Mouse (Mus musculus) frontal cortex, adult 2 months (tissue): ENCODE measurements around the gene Dnajb1. TPM values are rescaled to one million over a fixed set of nuclear protein-coding genes. Genes with fewer than 3 reads are reported as not detected.

Source experiments
- DNase-seq, 2 experiments: peaks; one replicate each; pipeline ENCODE4 v3.0.0; 2022; ENCODE audit warnings: low spot score in 1 of 2; ENCODE audit errors: extremely low spot score in 1 of 2
- polyA plus RNA-seq: library from polyadenylated mRNA; depleted of rRNA; stranded (reverse); fragments of >200 nt; gene quantifications from 2 replicates; pipeline ENCODE4 v1.2.3, GENCODE M21; 2012

Gene Dnajb1
- polyA plus RNA-seq, 1 experiment = 37.9 TPM

DNA sequence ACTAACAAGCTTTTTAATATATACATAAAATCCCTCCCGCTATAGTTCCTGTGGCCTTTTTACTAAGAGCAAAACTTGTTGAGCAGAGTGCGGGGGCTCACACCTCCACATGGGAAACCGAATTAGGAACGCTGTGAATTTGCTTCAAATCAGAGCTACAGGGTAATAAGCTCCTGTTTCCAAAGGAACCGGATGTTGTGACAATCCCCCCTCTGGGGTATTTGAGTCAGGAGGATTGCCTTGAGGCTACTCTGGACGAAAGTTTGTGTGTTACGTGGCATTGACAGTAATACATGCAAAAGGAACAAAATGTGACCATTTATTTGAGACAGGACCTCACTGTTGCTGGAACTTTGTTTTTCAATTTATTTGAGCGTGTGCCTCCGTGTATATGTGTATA, 1.1 kb downstream of the Dnajb1 start:
- no peak for DNase-seq

DNA sequence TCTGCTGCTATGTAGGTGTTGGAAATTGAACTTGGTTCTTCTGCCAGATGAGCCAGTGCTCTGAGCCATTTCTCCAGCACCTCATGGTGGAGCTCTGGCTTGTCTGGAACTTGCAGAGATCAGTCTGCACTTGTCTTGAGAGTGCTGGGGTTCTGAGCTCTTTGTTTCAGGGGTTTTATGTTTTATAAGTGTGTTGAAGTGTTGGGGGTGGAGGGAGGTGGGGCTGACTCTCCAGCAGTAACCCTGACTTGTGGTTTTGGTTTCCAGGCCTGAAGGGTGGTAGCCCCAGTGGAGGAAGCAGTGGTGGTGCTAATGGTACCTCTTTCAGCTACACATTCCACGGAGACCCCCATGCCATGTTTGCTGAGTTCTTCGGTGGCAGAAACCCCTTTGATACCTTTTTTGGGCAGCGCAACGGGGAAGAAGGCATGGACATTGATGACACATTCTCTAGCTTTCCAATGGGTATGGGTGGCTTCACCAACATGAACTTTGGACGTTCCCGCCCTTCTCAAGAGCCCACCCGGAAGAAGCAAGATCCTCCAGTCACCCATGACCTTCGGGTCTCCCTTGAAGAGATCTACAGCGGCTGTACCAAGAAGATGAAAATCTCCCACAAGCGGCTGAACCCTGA, 1.7 kb downstream of the Dnajb1 start:
- DNase-seq = no peak

DNA sequence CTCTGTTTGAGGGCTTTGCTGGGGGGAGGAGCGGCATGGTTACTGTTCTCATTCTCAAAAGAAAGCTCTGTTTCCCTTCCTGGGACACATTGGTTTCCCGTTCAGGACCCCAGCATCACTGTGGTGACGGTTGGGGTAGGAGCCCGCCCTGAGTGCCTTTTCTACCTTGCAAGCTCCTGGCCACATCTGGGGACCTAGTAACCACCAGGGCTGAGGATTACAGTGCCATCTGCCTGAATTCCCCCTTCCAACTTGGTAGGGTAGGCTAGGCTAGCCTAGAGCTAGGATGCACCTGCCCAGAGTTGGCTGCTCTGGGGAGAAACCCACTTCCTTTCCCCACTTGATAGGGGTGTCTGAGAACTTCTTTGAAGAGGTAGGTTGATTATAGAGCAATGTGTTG, 3.9 kb downstream of the Dnajb1 start:
- no peak for DNase-seq

DNA sequence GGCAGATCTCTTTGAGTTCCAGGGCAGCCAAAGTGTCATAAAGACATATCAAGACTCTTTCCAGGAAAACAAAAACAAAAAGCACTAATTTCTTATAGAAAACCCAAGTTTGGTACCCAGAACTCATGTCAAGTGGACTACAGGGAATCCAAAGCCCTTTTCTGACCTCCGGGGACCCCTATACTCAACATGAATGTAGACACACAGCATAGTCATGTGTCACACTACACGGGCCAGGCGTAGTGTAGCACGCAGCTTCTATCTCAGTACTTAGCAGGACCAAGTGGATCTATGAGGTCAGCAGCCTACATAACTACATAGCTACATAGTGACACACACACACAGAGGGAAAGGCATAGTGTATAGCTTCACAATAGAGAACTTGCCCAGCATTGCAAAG, 5.7 kb downstream of the Dnajb1 start:
- no peak for DNase-seq

DNA sequence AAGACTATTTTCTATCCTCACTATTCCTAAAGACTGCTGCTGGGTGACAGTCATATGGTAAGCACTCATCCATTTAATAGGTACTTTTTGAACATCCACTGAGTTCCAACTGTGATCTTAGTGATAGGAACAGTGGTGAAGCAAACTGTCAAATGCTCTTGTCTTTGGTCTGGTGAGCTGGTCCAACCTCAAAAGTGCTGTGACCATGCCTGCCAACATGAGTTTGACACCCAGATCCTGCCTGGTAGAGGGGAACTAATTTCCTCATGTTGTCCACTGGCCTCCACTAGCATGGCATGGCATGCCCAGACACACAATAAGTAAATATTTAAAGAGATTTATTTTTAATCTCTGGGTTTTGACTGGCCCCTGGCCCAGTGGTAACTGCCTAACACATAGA, 8.6 kb downstream of the Dnajb1 start:
- DNase-seq = no peak

DNA sequence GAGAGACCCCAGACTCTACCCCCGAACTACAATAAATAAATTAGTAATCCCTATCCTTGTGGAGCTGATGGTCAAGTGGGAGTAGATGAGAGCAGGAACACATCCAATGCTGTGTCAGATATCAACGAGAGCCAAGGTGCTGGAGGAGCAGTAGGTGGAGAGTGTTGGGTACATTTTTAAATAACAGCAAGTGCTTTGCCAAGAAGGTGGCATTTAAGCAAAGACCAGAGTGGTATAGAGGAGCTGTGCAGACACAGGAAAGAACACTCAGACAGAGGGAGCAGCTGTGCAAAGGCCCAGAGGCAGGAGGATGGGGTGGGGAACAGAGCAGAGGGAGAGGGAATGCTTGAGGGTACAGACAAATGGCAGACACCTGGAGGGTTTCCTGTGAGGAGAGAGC, 9.1 kb downstream of the Dnajb1 start:
- DNase-seq = peak; percentile 68 to 70

DNA sequence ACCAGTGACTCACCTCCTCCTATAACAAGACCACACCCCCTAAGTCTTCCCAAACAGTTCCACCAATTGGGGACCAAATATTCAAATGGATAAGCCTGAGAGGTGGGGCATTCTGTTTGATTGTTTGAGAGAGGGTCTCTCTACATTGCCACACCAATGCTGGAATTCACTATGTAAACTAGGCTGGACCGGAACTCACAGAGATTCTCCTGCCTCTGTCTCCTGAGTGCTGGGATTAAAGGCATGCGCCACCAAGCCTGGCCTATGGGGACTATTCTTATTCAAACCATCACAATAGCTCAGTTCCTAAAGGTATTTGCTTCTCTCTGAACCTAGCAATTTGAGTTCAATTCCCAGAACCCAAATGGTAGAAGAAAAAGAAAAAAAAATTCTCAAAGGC, 10.6 kb downstream of the Dnajb1 start:
- DNase-seq = no peak

DNA sequence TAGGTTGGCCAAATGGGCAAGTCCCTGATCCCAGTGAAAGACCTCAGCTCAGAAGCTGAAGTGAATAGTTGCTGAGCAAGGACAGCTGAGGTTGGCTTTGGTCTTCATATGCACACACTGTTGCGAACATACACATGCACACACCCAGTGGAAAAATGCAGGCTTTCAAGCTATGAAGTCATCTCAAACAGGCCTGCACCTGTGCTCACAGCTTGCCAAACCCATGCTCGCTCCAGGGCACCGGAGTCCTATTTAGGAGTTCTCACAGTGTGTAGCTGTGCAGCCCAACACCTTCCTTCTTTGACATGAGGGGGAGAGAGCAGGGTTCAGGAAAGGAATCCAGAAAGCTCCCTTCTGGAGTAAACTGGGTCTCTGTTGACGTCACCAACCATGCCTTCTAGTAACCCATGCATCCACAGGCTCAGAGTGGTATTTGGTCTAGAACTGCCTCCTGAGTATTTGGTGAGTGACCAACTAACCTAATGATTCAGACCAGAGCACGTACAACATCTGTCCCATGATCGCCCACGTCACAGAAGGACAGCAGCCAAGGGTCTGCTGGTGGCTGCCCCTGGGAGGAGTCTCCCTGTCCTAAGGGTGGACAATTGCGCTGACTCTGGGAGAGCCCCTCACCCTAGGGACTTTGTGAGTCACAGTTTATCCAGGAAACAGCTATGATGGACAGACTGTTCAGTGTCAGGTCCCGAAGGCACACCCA, 11.7 kb downstream of the Dnajb1 start:
- no peak for DNase-seq

DNA sequence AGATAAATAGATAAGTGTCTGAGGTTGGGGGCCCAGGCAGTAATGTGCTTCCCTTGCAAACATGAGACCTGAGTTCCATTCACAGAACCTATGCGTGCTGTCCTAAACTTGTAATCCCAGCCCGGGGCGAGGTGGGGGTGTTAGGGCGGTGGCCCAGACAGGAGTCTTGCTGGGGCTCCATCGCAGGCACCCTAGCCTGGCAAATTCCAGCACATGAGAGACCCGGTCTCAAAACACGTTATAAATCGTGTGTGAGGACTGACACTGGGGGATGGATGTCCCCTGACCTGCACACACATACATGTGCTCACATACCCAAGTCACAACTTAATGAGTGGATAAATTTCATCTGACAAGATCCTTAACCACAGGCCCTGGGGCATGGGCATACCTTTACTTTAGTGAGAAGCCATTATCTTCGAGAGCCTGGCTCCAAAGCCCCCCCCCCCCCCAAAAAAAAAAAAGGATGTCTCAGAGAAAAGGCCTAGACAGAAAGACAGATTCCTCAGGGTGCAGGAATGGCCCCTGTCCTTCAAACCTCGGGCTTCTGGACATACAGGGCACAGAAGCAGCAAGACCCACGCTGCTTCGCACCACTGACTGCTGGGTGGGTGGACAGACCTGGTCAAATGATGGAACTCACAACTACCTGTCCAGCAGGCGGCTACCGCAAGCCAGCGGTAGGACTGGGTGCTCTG, 13.8 kb downstream of the Dnajb1 start:
- no peak for DNase-seq

DNA sequence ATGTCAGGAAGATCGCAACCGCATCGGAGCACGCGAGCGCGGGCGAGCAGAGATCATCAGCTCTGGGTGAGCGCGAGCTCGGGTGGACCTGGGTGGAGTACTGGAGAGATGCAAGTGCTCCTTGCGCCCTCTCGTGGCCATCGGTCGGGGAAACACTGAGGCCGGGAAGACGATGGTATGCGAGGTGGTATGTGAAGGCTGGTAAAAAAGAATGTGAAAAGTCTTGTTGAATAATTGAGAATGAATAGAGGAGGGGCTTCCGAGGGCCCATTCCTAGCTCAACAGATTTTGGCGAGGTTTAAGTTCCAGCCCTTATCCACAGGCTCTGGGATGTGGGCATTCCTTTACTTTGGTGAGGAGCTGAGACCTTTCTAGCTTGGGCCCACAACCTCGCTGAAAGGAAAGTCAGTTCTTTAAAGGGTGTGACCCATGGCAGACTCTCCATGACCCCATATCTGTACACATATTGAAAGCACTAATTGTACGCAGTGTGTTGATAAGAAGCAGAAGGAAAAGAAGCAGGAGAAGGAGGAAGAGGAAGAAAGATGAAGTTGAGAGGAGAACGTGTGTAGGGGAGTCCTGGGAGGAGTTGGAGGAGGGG, 14.5 kb downstream of the Dnajb1 start:
- peak; percentile 84 to 96 for DNase-seq

DNA sequence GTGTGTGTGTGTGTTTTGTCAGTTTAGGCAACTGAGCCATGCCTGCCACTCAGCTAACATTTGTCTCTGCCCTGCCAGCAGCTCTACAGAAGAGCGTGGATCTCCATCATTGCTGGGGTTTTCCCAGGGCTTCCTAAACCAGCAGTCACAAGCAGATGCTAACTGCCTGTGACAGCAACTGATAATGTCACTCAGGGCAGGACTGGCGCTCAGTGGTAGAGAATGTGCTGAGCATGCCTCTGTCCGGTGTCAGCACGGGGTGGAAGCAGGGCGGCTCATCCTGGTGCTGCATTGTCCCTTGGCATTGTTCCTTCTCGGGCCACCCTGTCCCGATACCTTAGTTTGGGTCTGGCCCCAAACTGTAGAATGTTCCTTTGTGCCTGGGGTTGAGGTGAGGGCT, 15.6 kb downstream of the Dnajb1 start:
- DNase-seq = no peak

DNA sequence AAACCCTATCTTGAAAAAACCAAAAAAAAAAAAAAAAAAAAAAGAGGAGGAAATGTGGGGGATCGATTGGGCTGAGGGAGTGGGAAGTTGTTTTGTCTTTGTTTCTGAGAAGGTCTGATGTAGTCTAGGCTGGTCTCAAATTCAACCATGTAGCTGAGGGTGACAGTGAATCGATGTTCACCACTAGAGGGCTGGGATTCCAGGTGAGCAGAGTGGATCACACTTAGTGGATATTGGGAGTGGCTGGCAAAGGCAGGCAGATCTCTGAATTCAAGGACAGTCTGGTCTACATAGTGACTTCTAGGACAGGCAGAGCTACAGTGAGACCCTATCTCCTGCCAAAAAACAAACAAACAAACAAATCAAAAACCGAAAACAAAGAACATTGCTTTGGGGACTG, 16.7 kb downstream of the Dnajb1 start:
- peak in 1 of 2 experiments; percentile 63 for DNase-seq

DNA sequence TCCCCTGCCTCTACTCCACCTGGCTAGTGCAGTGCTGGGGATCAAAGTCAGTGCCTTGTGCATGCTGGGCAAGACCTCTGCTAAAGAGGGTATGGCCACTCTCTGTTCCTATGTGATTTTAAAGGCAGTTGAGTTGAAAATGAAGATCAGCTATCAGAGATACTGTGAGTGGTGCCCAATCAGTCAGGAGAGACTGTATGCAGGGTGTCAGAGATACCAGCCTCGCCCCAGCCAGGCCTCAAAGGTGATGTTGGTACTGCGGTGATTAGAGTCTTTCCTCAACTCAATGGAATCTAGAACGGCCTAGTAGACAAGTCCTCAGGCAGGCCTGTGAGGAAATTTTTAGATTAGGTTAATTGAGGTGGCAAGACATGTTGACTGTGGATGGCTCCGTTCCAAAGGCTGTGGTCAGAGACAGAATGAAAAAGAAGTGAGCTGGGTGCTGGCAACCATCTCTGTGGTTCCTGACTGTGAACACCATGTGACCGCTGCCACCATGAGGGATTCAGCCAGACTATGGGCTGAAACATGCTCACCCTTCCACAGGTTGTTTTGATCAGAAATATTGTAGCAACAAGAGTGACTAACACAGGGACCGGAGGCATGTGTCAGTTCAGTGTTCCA, 17.8 kb downstream of the Dnajb1 start:
- no peak for DNase-seq

DNA sequence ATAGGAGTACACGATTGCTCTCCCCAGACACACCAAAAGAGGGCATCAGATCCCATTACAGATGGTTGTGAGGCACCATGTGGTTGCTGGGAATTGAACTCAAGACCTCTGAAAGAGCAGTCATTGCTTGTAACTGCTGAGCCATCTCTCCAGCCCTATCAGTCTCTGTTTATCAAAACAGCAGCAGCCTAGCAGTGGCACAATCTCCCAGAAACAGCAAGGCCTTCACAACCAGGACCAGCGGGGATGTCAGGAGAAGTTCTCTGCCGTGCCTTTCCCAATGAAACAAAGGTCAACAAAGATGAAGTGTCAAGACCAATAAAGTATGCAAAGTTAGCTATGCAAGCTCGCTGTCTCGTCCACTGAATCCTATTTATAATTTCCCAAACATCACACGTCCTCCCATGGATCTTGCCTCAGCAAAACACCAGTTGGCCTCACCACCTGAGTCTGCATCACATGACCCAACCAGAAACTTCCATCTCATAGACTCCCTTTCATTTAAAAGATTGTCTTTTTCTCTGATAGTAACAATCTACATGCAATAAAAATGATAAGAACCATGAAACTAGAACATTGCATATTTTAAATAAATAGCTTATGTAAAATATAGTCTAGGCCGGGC, 24.2 kb downstream of the Dnajb1 start:
- DNase-seq = no peak

DNA sequence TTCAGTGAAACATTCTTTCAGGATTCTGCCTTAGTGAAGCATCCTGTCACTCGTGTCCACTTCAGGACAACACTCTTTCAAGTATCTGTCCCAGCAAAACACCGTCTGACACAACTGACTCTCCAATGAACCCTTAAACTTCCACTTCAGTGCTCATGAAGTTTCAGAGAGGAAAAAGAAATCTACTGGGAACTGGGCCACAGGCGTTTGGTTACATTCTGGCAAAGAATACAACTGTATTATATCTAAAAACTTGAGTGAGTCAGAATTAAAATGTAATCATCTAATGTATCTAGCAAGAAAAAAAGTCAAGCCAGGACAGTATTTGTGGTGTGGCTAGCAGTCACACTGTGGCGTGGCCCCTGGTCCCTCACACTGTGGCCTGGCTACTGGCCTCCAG, 30.9 kb downstream of the Dnajb1 start:
- DNase-seq = no peak

DNA sequence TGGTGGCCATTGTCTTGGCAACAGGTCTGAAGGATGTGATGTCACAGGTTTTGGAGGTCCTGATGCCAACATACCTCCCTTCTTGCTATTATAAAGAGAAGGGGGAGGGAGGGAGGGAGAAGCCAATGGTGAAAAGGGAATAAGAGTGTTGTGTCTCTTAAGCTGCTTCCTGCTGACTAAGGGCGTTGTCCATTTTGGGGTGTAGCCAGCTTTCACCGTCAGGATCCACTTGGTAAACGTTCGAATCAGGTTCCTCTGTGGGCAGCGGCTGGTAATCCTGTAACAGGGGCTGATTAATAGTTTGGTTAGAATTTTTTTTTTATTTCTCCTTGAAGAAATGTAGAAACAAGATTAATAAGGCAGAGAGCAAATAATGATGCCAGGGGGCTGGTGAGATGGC, 31.7 kb downstream of the Dnajb1 start:
- no peak for DNase-seq

DNA sequence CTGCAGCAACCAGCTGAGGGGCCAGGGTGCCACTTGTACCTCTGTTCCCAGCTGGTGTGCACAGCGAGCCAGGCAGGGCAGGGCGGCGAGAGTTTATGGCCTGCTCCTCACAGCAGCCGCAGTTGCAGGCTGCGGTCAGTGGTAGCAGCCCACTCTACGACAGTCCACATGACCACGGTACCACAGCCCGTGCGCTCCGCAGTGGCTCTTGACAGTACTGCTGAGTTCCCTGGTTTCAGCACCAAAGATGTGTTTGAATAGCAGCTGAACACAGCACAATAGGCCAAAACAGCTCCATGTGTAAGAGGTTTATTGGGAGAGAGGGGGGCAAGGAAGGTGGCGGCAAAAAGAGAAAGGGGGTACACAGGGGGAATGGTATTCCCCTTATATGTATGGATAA, 39.5 kb downstream of the Dnajb1 start:
- no peak for DNase-seq

DNA sequence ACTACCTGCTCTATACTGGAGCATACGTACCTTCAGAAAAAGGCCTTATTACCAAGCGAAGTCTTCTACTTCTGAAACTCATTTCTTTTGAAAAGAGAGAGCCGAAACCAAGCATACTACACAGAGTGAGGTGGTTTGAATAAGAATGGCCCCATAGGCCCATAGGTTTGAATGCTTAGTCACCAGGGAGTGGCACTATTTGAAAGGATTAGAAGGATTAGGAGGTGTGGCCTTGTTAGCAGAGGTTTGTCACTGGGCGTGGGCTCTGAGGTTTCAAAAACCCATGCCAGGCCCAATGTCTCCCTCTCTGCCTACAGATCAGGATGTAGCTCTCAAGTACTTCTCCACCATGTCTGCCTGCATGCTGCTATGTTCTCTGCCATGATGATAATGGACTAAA, 40.0 kb downstream of the Dnajb1 start:
- DNase-seq = no peak

DNA sequence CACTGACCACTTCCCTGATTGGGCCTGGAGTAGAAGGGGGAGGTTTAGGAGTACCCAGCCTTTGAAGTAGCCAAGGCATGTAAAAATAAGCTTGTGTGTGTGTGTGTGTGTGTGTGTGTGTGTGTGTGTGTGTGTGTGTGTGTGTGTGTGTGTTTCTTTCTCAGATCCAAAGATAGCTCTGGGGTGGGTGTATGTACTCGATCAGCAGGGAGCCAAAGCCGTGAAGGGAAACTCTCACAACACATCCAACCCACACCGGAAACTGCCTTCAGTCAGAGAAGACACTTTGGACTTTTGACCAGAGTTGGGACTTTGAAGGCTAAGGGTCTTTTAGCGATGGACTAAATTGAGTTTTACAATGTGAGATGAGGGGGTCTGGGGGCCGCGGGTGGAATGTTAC, 41.7 kb downstream of the Dnajb1 start:
- DNase-seq = peak in 1 of 2 experiments; percentile 44

DNA sequence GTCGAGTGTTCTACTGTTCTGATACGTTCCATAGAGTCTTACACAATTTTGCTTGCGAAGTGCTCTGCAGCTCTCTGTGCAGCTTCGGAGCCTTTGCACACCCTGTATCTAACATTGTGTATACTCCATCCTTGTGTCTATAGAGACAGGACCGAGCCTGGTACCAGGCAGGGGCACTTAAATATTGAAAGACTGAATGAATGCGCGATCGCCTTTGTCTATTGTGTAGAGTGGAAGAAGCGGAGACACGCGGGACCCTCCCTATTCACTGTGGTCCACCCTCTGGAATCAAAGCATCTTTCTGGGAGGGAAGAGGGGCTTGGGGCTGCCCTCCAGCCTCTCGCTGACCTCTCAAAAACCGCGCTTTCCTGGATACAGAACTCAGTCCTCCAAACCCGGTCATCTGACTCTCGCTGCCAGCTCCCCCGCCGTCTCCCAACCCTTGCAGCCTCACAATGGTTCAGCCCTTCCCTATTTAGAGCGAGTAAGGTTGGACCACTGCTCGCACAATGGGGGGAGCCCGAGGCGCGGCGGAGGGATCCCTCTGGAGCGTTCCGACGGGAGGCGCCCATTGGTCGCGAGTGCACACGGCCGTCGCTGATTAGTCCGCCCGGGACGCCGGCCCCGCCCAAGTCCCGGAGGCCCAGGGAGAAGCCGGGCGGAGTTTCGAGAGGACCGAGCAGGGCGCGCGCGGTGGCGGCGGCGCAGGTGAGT, 44.2 kb downstream of the Dnajb1 start, which contains the start of gene Gipc1:
TSS of gene Gipc1 (plus strand) at position 648 of the 714 bp plus-strand sequence.
- DNase-seq = peak; percentile 93 to 98
